ENCODE assay signal across 8 mouse cellular contexts in genomic region chr16:31459968-31460461, GRCm38 (mm10). TPM values are rescaled to one million over a fixed set of nuclear protein-coding genes. Genes with fewer than 3 reads are reported as not detected.
DNase-seq lines count a peak whose midpoint lies in the region; ATAC-seq lines count a peak whose summit lies in the region.

No protein-coding gene starts in this region.

- no peaks in the 10 kb centered on the region for H3K9me3 ChIP-seq in hindbrain, embryonic 11.5 days (ENCODE audit: control insufficient read depth, low read length)
- no peaks in the 10 kb centered on the region for H3K9me3 ChIP-seq in hindbrain, embryonic 12.5 days (replicated peaks)

- no peak overlapping the region for H3K27ac ChIP-seq in hindbrain, embryonic 11.5 days (ENCODE audit: low read depth, low read length)
- H3K27ac ChIP-seq in hindbrain, embryonic 12.5 days: no peak overlapping the region

- no peaks in the 10 kb centered on the region for H3K27me3 ChIP-seq in hindbrain, embryonic 11.5 days (ENCODE audit: control insufficient read depth, insufficient read depth, low read length)
- H3K27me3 ChIP-seq in hindbrain, embryonic 12.5 days: peaks cover 7% of the 10 kb centered on the region; the same call in 1 of the 2 replicates

- WGBS in hindbrain, embryonic 11.5 days: 44% methylated on average over 10 of the region's 10 CpGs
- 37% methylated on average over 10 of the region's 10 CpGs for WGBS in hindbrain, embryonic 12.5 days

- DNase-seq in hindbrain, embryonic 11.5 days (ENCODE audit: low spot score): no peak
- peak; percentile 86 to 89 for DNase-seq in cerebellum, postnatal 25 days
- DNase-seq in kidney, postnatal 14 days: peak; percentile 65
- peak; percentile 13 for DNase-seq in naive thymus-derived CD4-positive, alpha-beta T cell, adult 2 months (ENCODE audit: low read depth)
- no peak for DNase-seq in adrenal gland, postnatal 10 days
- no peak for DNase-seq in heart, postnatal 25 days (ENCODE audit: low spot score)
- no peak for DNase-seq in thymus, postnatal 0 days (ENCODE audit: low spot score)

- no peak overlapping the region for H3K9ac ChIP-seq in hindbrain, embryonic 11.5 days (ENCODE audit: low read depth, low read length)
- H3K9ac ChIP-seq in hindbrain, embryonic 12.5 days: no peak overlapping the region

- H3K4me3 ChIP-seq in hindbrain, embryonic 11.5 days (ENCODE audit: low read depth, low read length): no peak overlapping the region
- no peak overlapping the region for H3K4me3 ChIP-seq in hindbrain, embryonic 12.5 days

- H3K36me3 ChIP-seq in hindbrain, embryonic 11.5 days (ENCODE audit: control insufficient read depth, insufficient read depth, low read length): no peaks in the 10 kb centered on the region
- peaks cover 8% of the 10 kb centered on the region for H3K36me3 ChIP-seq in hindbrain, embryonic 12.5 days

- H3K4me2 ChIP-seq in hindbrain, embryonic 11.5 days (replicated peaks; ENCODE audit: low read depth, low read length): no peak overlapping the region
- H3K4me2 ChIP-seq in hindbrain, embryonic 12.5 days (replicated peaks): no peak overlapping the region

- H3K4me1 ChIP-seq in hindbrain, embryonic 11.5 days (replicated peaks; ENCODE audit: control insufficient read depth, insufficient read depth, low read length): no peaks in the 10 kb centered on the region
- peaks cover 13% of the 10 kb centered on the region for H3K4me1 ChIP-seq in hindbrain, embryonic 12.5 days

- intact Hi-C loops in heart, postnatal 25 days (cut with DNase I): loop anchor here (2.0 to 5.0 kb wide), 2 partner anchors 265 to 457 kb away; no protein-coding TSS in a partner anchor

- peak; percentile 45; the same call in 1 of the 2 replicates for ATAC-seq in hindbrain, embryonic 11.5 days (ENCODE audit: low FRiP score)
- no peak for ATAC-seq in hindbrain, embryonic 12.5 days (ENCODE audit: low FRiP score)

RNA-seq across cellular contexts. Expression of gene Bdh1, which starts 37.9 kb away (rescaled TPM):
- polyA plus RNA-seq in hindbrain, embryonic 11.5 days (2014; fragmentation: Nextera tagmentation; extraction: Ambion mirVana): 33.4 and 35.6 TPM in 2 replicates
- polyA plus RNA-seq in hindbrain, embryonic 12.5 days (2016; fragmentation: Nextera tagmentation; extraction: Ambion mirVana): 45.5 and 55.7 TPM in 2 replicates
- total RNA-seq in adrenal gland, postnatal 10 days (2021): 100 to 1,000 TPM in 1 of 2 experiments, 10 to 100 TPM in 1; 68.1 to 165 TPM
- 1 to 10 TPM; 7.0 to 7.6 TPM for total RNA-seq in heart, postnatal 25 days (2021)
- polyA plus RNA-seq in thymus, postnatal 0 days (2015; fragmentation: Nextera tagmentation; extraction: Ambion mirVana): 76.1 and 78.6 TPM in 2 replicates

Comparison
In these comparisons a context has a peak if more than half of its experiments do, and no peak if none do; other contexts are left out.
1. DNase-seq: peak in cerebellum, postnatal 25 days (2 of 2), kidney, postnatal 14 days (single experiment) and naive thymus-derived CD4-positive, alpha-beta T cell, adult 2 months (single experiment); none in hindbrain, embryonic 11.5 days (single experiment), adrenal gland, postnatal 10 days (single experiment), heart, postnatal 25 days (single experiment) and thymus, postnatal 0 days (single experiment).